Mouse (Mus musculus) liver, embryonic 14.5 days (tissue): ENCODE measurements around the gene Cx3cr1.

ENCODE experiments used
- CTCF ChIP-seq: IDR thresholded peaks from 2 replicates; pipeline ENCODE4 v1.5.1; 2016; ENCODE audit warnings: antibody characterized with exemption, low read depth, control low read depth
- EP300 ChIP-seq: IDR thresholded peaks from 2 replicates; pipeline ENCODE4 v1.6.1; 2016; ENCODE audit warnings: antibody characterized with exemption, low read depth

GRCm38 (mm10) chr9:119902410-119903151 lies 167.1 kb downstream of the Cx3cr1 start:
- TF ChIP-seq CTCF (no peak), EP300 (no peak)
